Mouse (Mus musculus): Measurements from ENCODE around the gene Fryl. TPM values are rescaled to one million over a fixed set of nuclear protein-coding genes. Genes with fewer than 3 reads are reported as not detected.
A peak's percentile ranks its signal among the peaks of the same experiment; 100 is the strongest.

Fryl gene
- polyA plus RNA-seq, 1 experiment: 107 TPM

DNA sequence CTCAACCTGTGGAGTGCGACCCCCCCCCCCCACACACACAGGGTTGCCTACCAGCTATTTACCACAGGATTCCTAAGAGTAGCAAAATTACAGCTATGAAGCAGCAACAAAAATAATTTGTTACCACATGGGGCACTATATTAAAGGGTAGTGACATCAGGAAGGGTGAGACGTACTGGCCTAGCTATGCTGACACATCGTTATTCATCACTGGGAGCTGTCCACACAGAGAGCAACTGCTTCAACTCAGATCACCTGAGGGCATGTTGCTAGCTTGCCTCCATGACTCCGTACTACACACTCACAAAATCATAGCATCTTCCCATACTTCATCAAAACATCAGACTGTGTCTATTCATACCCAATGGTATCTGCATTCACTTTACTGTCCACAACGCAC, 176.6 kb downstream of the Fryl start:
- H3K4me3 ChIP-seq (ENCODE audit: control insufficient read depth, insufficient read depth, low read length): no peak overlapping the region
- DNase-seq: no peak
- no peak overlapping the region for H3K27ac ChIP-seq (ENCODE audit: control insufficient read depth, insufficient read depth, low read length)
- H3K36me3 ChIP-seq (ENCODE audit: control insufficient read depth, insufficient read depth, low read length): peaks cover 80% of the 10 kb centered on the region
- TF ChIP-seq POLR2A (IDR thresholded peaks at IDR 0.05; ENCODE audit: control insufficient read depth, extremely low read depth, insufficient read depth, low read length, poor library complexity) (no peak), CTCF (IDR thresholded peaks at IDR 0.05; ENCODE audit: borderline replicate concordance, control insufficient read depth, extremely low read depth, insufficient read depth, low read length, poor library complexity) (no peak)
- no peaks in the 10 kb centered on the region for H3K27me3 ChIP-seq (ENCODE audit: control insufficient read depth, insufficient read depth, low read length)
- H3K4me1 ChIP-seq (replicated peaks; ENCODE audit: control insufficient read depth, insufficient read depth, low read length): no peaks in the 10 kb centered on the region
- 97% methylated on average over 5 of the region's 5 CpGs for WGBS

DNA sequence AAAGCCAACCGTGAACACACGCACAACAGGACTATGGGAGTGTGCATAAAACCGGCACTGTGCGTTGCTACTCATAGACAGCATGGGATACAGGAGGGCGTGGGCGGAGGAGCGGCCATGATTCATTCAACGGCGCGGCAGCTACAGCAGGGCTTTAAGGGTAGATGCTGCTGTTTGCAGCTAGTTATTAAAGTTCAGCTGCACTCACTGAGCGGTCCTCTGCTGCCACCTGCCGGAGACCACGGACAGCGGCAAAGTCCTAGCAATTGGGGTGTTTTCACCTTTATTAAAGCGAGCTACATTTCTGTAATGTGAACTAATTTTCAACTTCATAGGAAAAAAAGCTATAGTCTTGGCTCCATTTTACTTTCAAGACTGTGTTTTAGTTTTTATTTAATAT, 185.1 kb downstream of the Fryl start:
- TF ChIP-seq CTCF (IDR thresholded peaks at IDR 0.05; ENCODE audit: borderline replicate concordance, control insufficient read depth, extremely low read depth, insufficient read depth, low read length, poor library complexity): peak; percentile 65; the same call in 1 of the 2 replicates
- TF ChIP-seq POLR2A (IDR thresholded peaks at IDR 0.05; ENCODE audit: control insufficient read depth, extremely low read depth, insufficient read depth, low read length, poor library complexity): no peak
- Histone ChIP-seq H3K4me3 (ENCODE audit: control insufficient read depth, insufficient read depth, low read length) (no peak overlapping the region), H3K4me1 (replicated peaks; ENCODE audit: control insufficient read depth, insufficient read depth, low read length) (no peaks in the 10 kb centered on the region), H3K36me3 (ENCODE audit: control insufficient read depth, insufficient read depth, low read length) (peaks cover 88% of the 10 kb centered on the region), H3K27me3 (ENCODE audit: control insufficient read depth, insufficient read depth, low read length) (no peaks in the 10 kb centered on the region), H3K27ac (ENCODE audit: control insufficient read depth, insufficient read depth, low read length) (no peak overlapping the region)
- 68% methylated on average over 15 of the region's 15 CpGs for WGBS
- DNase-seq: peak; percentile 66

DNA sequence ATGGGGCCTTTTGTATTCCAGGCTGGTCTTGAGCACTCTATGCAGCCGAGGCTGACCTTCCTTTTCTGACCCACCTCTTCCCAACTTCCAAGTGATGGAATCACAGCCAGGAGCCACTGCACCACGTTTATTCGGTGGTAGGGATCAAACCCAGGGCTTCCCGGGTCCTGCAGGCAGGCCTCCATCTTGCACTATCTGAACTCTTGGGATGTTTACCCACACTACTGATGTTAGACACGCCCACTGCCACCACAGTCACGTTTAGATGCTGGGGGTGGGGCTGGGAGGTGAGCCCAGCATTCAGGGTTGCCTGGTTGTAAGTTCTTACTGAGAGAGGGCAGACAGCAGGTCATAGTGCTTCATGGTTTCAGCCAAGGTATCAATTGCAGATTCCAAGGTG, 189.5 kb downstream of the Fryl start:
- Histone ChIP-seq H3K36me3 (ENCODE audit: control insufficient read depth, insufficient read depth, low read length) (peaks cover 74% of the 10 kb centered on the region), H3K27ac (ENCODE audit: control insufficient read depth, insufficient read depth, low read length) (no peak overlapping the region), H3K4me3 (ENCODE audit: control insufficient read depth, insufficient read depth, low read length) (no peak overlapping the region), H3K27me3 (ENCODE audit: control insufficient read depth, insufficient read depth, low read length) (no peaks in the 10 kb centered on the region), H3K4me1 (replicated peaks; ENCODE audit: control insufficient read depth, insufficient read depth, low read length) (no peaks in the 10 kb centered on the region)
- DNase-seq: no peak
- WGBS: 75% methylated on average over 6 of the region's 6 CpGs
- TF ChIP-seq POLR2A (IDR thresholded peaks at IDR 0.05; ENCODE audit: control insufficient read depth, extremely low read depth, insufficient read depth, low read length, poor library complexity) (no peak), CTCF (IDR thresholded peaks at IDR 0.05; ENCODE audit: borderline replicate concordance, control insufficient read depth, extremely low read depth, insufficient read depth, low read length, poor library complexity) (no peak)

GRCm38 (mm10) chr5:73063768-73064669, 192.4 kb downstream of the Fryl start:
- H3K4me1 ChIP-seq (replicated peaks; ENCODE audit: control insufficient read depth, insufficient read depth, low read length): no peaks in the 10 kb centered on the region
- no peak overlapping the region for H3K4me3 ChIP-seq (ENCODE audit: control insufficient read depth, insufficient read depth, low read length)
- 93% methylated on average over 13 of the region's 13 CpGs for WGBS
- no peak for TF ChIP-seq POLR2A (IDR thresholded peaks at IDR 0.05; ENCODE audit: control insufficient read depth, extremely low read depth, insufficient read depth, low read length, poor library complexity)
- H3K27ac ChIP-seq (ENCODE audit: control insufficient read depth, insufficient read depth, low read length): no peak overlapping the region
- DNase-seq: no peak
- H3K27me3 ChIP-seq (ENCODE audit: control insufficient read depth, insufficient read depth, low read length): no peaks in the 10 kb centered on the region
- H3K36me3 ChIP-seq (ENCODE audit: control insufficient read depth, insufficient read depth, low read length): peaks cover 65% of the 10 kb centered on the region

DNA sequence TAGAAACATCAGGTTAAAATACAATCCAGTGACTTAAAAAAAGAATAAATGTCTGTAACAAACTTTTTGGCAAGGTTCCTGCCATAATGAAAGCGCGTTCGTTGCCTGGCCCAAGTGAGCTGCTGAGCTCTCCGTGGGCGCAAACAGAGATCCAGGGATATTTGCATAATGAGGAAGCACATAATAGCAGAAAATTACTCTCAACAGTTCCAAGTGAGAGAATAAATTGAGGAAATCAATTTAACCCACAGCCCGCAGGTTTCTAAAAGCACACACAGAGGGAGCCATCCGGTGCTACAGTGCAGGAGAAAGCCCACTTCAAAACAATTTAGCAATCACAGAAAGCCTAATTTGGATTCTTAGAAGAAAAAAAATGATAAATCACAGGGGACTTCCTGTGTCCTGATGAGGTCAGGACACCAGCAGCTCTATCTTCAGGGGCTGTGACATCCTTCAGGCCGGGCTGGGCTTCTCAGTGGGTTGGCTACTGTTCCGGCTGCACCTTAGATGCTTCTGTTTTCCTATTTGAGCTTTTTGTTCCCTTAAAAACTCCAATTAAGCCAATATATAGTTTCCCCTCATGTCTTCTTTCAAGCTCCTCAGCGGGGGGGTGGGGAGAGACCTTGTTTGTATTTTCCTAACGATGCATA, 194.8 kb downstream of the Fryl start:
- Histone ChIP-seq H3K27me3 (ENCODE audit: control insufficient read depth, insufficient read depth, low read length) (no peaks in the 10 kb centered on the region), H3K4me1 (replicated peaks; ENCODE audit: control insufficient read depth, insufficient read depth, low read length) (no peaks in the 10 kb centered on the region), H3K27ac (ENCODE audit: control insufficient read depth, insufficient read depth, low read length) (no peak overlapping the region), H3K36me3 (ENCODE audit: control insufficient read depth, insufficient read depth, low read length) (peaks cover 63% of the 10 kb centered on the region), H3K4me3 (ENCODE audit: control insufficient read depth, insufficient read depth, low read length) (no peak overlapping the region)
- DNase-seq: no peak
- WGBS: 96% methylated on average over 11 of the region's 11 CpGs
- TF ChIP-seq CTCF (IDR thresholded peaks at IDR 0.05; ENCODE audit: borderline replicate concordance, control insufficient read depth, extremely low read depth, insufficient read depth, low read length, poor library complexity): no peak
- no peak for TF ChIP-seq POLR2A (IDR thresholded peaks at IDR 0.05; ENCODE audit: control insufficient read depth, extremely low read depth, insufficient read depth, low read length, poor library complexity)

- H3K27me3 ChIP-seq (ENCODE audit: control insufficient read depth, insufficient read depth, low read length): no peaks in the 10 kb centered on the region
- DNase-seq: no peak
- 98% methylated on average over 5 of the region's 5 CpGs for whole genome bisulfite sequencing
- no peak for TF ChIP-seq CTCF (IDR thresholded peaks at IDR 0.05; ENCODE audit: borderline replicate concordance, control insufficient read depth, extremely low read depth, insufficient read depth, low read length, poor library complexity)
- no peak for TF ChIP-seq POLR2A (IDR thresholded peaks at IDR 0.05; ENCODE audit: control insufficient read depth, extremely low read depth, insufficient read depth, low read length, poor library complexity)
- H3K27ac ChIP-seq (ENCODE audit: control insufficient read depth, insufficient read depth, low read length): no peak overlapping the region
- H3K4me1 ChIP-seq (replicated peaks; ENCODE audit: control insufficient read depth, insufficient read depth, low read length): no peaks in the 10 kb centered on the region
- H3K36me3 ChIP-seq (ENCODE audit: control insufficient read depth, insufficient read depth, low read length): peaks cover 74% of the 10 kb centered on the region
- no peak overlapping the region for H3K4me3 ChIP-seq (ENCODE audit: control insufficient read depth, insufficient read depth, low read length)
These were observed 199.5 kb downstream of the Fryl start for GRCm38 (mm10) chr5:73056937-73057336.
